Mouse (Mus musculus): ENCODE data around the gene Depdc1b.

DNA sequence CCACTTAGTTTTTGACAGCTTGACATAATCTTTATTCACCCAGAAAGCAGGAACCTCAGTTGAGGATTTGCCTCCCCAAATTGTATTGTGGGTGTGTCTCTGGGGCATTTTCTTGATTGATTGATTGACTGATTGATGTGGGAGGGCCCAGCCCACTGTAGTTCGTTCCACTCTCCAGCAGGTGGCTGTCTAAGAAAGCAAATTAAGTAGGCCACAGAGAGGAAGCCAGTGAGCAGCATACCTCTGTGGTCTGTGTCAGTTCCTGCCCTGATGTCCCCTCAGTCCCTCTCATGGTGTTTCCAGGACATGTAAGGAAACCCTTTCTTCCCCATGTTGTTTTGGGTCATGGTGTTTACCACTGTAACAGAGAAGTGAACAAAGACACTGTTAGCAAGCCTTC lies 74.4 kb downstream of the Depdc1b start:
- TF ChIP-seq POLR2A (IDR thresholded peaks at IDR 0.05; ENCODE audit: low read depth, low read length), result no peak
- peak; percentile 80; the same call in 1 of the 2 replicates for TF ChIP-seq CTCF (IDR thresholded peaks at IDR 0.05; ENCODE audit: extremely low read depth, insufficient read length, insufficient replicate concordance, low read depth, low read length)

Data from small intestine, adult 2 months (tissue).